8 mouse cellular contexts compared by ENCODE assay signal in genomic region chr11:76243811-76244546, GRCm38 (mm10). TPM values are rescaled to one million over a fixed set of nuclear protein-coding genes. Genes with fewer than 3 reads are reported as not detected.
A peak's percentile ranks its signal among the peaks of the same experiment; 100 is the strongest.
DNase-seq lines count a peak whose midpoint lies in the region; ATAC-seq and TF ChIP-seq lines count a peak whose summit lies in the region.

No protein-coding gene starts in this region.

- peak overlapping the region; percentile 88 for H3K9ac ChIP-seq in hindbrain, embryonic 15.5 days
- peak overlapping the region; percentile 82 for H3K9ac ChIP-seq in midbrain, embryonic 16.5 days (ENCODE audit: low read depth, low read length)

- no peaks in the 10 kb centered on the region for H3K9me3 ChIP-seq in hindbrain, embryonic 15.5 days
- H3K9me3 ChIP-seq in midbrain, embryonic 16.5 days (replicated peaks; ENCODE audit: control insufficient read depth, low read length, poor library complexity, severe bottlenecking) = no peaks in the 10 kb centered on the region

- no peaks in the 10 kb centered on the region for H3K4me1 ChIP-seq in brown adipose tissue, adult 24 weeks (ENCODE audit: control insufficient read depth, insufficient read depth, insufficient read length, low read length)
- peaks cover 34% of the 10 kb centered on the region for H3K4me1 ChIP-seq in hindbrain, embryonic 15.5 days (replicated peaks)
- peaks cover 23% of the 10 kb centered on the region for H3K4me1 ChIP-seq in midbrain, embryonic 16.5 days (ENCODE audit: control insufficient read depth, insufficient read depth, low read length)

- peak overlapping the region; percentile 82 for H3K4me2 ChIP-seq in hindbrain, embryonic 15.5 days
- peak overlapping the region; percentile 94 for H3K4me2 ChIP-seq in midbrain, embryonic 16.5 days (ENCODE audit: low read length)

- H3K27me3 ChIP-seq in hindbrain, embryonic 15.5 days = no peaks in the 10 kb centered on the region
- H3K27me3 ChIP-seq in midbrain, embryonic 16.5 days (ENCODE audit: control insufficient read depth, insufficient read depth, low read depth, low read length) = no peaks in the 10 kb centered on the region

- no peak for DNase-seq in layer of hippocampus, adult 2 months (ENCODE audit: low spot score in 2 of 2)
- no peak for DNase-seq in layer of hippocampus, adult 11-12 months (ENCODE audit: low spot score)
- DNase-seq in right cerebral cortex, postnatal 36 days (ENCODE audit: low spot score in 2 of 2) = no peak
- DNase-seq in urinary bladder, postnatal 25 days (ENCODE audit: low spot score) = no peak
- DNase-seq in left cerebral cortex, postnatal 14 days (ENCODE audit: low spot score in 2 of 2) = no peak

- peak overlapping the region; percentile 91 for H3K27ac ChIP-seq in layer of hippocampus, adult 2 months
- H3K27ac ChIP-seq in brown adipose tissue, adult 24 weeks (replicated peaks; ENCODE audit: low read depth, low read length) = peak overlapping the region; percentile 74
- peak overlapping the region; percentile 88 for H3K27ac ChIP-seq in hindbrain, embryonic 15.5 days (replicated peaks)
- H3K27ac ChIP-seq in midbrain, embryonic 16.5 days (ENCODE audit: low read length) = peak overlapping the region; percentile 84

- intact Hi-C loops in left cerebral cortex, postnatal 14 days (cut with DNase I) = no loop called here

- peak overlapping the region; percentile 63 for H3K4me3 ChIP-seq in layer of hippocampus, adult 2 months
- peak overlapping the region; percentile 82 for H3K4me3 ChIP-seq in brown adipose tissue, adult 24 weeks (ENCODE audit: insufficient read depth, low read depth, low read length)
- H3K4me3 ChIP-seq in hindbrain, embryonic 15.5 days = peak overlapping the region; percentile 93
- peak overlapping the region; percentile 85 for H3K4me3 ChIP-seq in midbrain, embryonic 16.5 days (ENCODE audit: low read depth, low read length)

- peaks cover 15% of the 10 kb centered on the region for H3K36me3 ChIP-seq in hindbrain, embryonic 15.5 days
- H3K36me3 ChIP-seq in midbrain, embryonic 16.5 days (ENCODE audit: control insufficient read depth, insufficient read depth, low read length) = 0 out of 2 replicates have a peak, but pooled peaks cover 3% of the 10 kb centered on the region

- WGBS in hindbrain, embryonic 15.5 days = 4% methylated on average over 34 of the region's 34 CpGs
- 3% methylated on average over 34 of the region's 34 CpGs for WGBS in midbrain, embryonic 16.5 days

- TF ChIP-seq CTCF in layer of hippocampus, adult 2 months (conservative IDR thresholded peaks at IDR 0.05) = no peak

- no peak; the same call in 1 of the 2 replicates for ATAC-seq in hindbrain, embryonic 15.5 days (ENCODE audit: low FRiP score, low read depth)
- ATAC-seq in midbrain, embryonic 16.5 days = no peak; the same call in 1 of the 2 replicates

RNA-seq across cellular contexts. Expression of gene Glod4, which starts 0.5 kb away (rescaled TPM):
- total RNA-seq in layer of hippocampus, adult 2 months (2021) = 10 to 100 TPM; 49.9 to 56.2 TPM
- 62.0 and 64.6 TPM in 2 replicates for polyA plus RNA-seq in brown adipose tissue, adult 24 weeks (2012; ENCODE audit: insufficient read depth, insufficient read length, missing spikeins)
- polyA plus RNA-seq in hindbrain, embryonic 15.5 days (2015; fragmentation: Nextera tagmentation; extraction: Ambion mirVana) = 119 and 120 TPM in 2 replicates
- 121 and 123 TPM in 2 replicates for polyA plus RNA-seq in midbrain, embryonic 16.5 days (2015; fragmentation: Nextera tagmentation; extraction: Ambion mirVana)
- total RNA-seq in left cerebral cortex, postnatal 14 days (2021) = 10 to 100 TPM; 44.5 to 46.3 TPM

RNA-seq across cellular contexts. Expression of gene Mrm3, which starts 0.5 kb away (rescaled TPM):
- 10 to 100 TPM; 15.7 to 18.3 TPM for total RNA-seq in layer of hippocampus, adult 2 months (2021)
- 18.2 and 26.8 TPM in 2 replicates for polyA plus RNA-seq in brown adipose tissue, adult 24 weeks (2012; ENCODE audit: insufficient read depth, insufficient read length, missing spikeins)
- 23.8 and 26.6 TPM in 2 replicates for polyA plus RNA-seq in hindbrain, embryonic 15.5 days (2015; fragmentation: Nextera tagmentation; extraction: Ambion mirVana)
- polyA plus RNA-seq in midbrain, embryonic 16.5 days (2015; fragmentation: Nextera tagmentation; extraction: Ambion mirVana) = 25.4 and 26.5 TPM in 2 replicates
- total RNA-seq in left cerebral cortex, postnatal 14 days (2021) = 10 to 100 TPM; 15.0 to 15.1 TPM

RNA-seq across cellular contexts. Expression of gene Gemin4, which starts 26.5 kb away (rescaled TPM):
- 1 to 10 TPM; 4.9 to 5.6 TPM for total RNA-seq in layer of hippocampus, adult 2 months (2021)
- polyA plus RNA-seq in brown adipose tissue, adult 24 weeks (2012; ENCODE audit: insufficient read depth, insufficient read length, missing spikeins) = not detected in 2 replicates
- 15.5 and 17.9 TPM in 2 replicates for polyA plus RNA-seq in hindbrain, embryonic 15.5 days (2015; fragmentation: Nextera tagmentation; extraction: Ambion mirVana)
- 13.8 and 15.4 TPM in 2 replicates for polyA plus RNA-seq in midbrain, embryonic 16.5 days (2015; fragmentation: Nextera tagmentation; extraction: Ambion mirVana)
- total RNA-seq in left cerebral cortex, postnatal 14 days (2021) = 1 to 10 TPM; 5.7 to 8.3 TPM

RNA-seq across cellular contexts. Expression of gene Dbil5, which starts 26.6 kb away (rescaled TPM):
- 1 to 10 TPM in 1 of 2 experiments, under 1 TPM in 1; 0.91 to 1.6 TPM for total RNA-seq in layer of hippocampus, adult 2 months (2021)
- not detected in 2 replicates for polyA plus RNA-seq in brown adipose tissue, adult 24 weeks (2012; ENCODE audit: insufficient read depth, insufficient read length, missing spikeins)
- polyA plus RNA-seq in hindbrain, embryonic 15.5 days (2015; fragmentation: Nextera tagmentation; extraction: Ambion mirVana) = 0.38 and 0.60 TPM in 2 replicates
- 0.40 and 1.0 TPM in 2 replicates for polyA plus RNA-seq in midbrain, embryonic 16.5 days (2015; fragmentation: Nextera tagmentation; extraction: Ambion mirVana)
- under 1 TPM; 0.85 to 0.90 TPM for total RNA-seq in left cerebral cortex, postnatal 14 days (2021)

Comparison
In these comparisons a context has a peak if more than half of its experiments do, and no peak if none do; other contexts are left out.
1. RNA of gene Gemin4, which starts 26.5 kb away (polyA plus RNA-seq): 15.5 to 17.9 TPM in hindbrain, embryonic 15.5 days and 13.8 to 15.4 TPM in midbrain, embryonic 16.5 days; not detected in brown adipose tissue, adult 24 weeks; every median in the first group is over 10 times any median in the second.
2. Peak in every context shown above with its lines, with median percentiles within 50 percentile points of each other: H3K27ac ChIP-seq and H3K4me3 ChIP-seq.